In the genomic region with DNA sequence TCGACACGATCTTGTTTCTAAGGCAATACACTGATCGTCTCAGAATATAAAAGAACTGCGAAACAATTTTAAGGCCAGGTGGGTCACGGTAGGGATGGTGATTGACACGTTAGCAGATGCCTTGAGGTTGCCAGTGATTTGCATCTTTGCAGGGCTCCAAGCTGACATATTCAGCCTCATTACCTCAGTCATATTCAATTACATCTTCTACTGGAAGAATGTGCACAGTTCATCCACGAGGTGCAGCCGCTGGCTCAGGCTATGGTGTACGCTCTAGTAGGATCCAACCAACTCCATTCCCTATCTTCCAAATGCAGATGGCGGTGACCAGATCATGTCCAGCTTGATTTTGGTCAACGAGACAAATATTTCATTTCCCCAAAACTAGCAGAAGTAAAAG, we compare ENCODE assay signal across 15 mouse cellular contexts.
DNase-seq lines count a peak whose midpoint lies in the region.
"Had no signal": no experiment of that assay in that cellular context is flagged by ENCODE, and none has a peak within 500 bp of the region (broad histone marks: within the 10 kb centered on the region; RNA-seq: fewer than 3 reads in every experiment).

No protein-coding gene starts in this region.

- intact Hi-C loops in heart, postnatal 10 days (cut with DNase I), result no loop called here
- intact Hi-C loops in left cerebral cortex, postnatal 4 days (cut with DNase I), result no loop called here

- DNase-seq in heart, adult 11 months, result peak; percentile 65
- DNase-seq in heart, postnatal 10 days, result no peak
- peak; percentile 23 for DNase-seq in left cerebral cortex, postnatal 4 days
- DNase-seq in left cerebral cortex, adult 11 months (ENCODE audit: low spot score), result no peak
- DNase-seq in retina, embryonic 14.5 days (ENCODE audit: low spot score), result peak; percentile 58
- DNase-seq in retina, postnatal 1 day, result peak; percentile 48
- DNase-seq: adrenal gland, adult 2 months; adrenal gland, postnatal 14 days; cerebellum, adult 11 months; cerebellum, adult 2 months; cerebellum, postnatal 36 days; embryo, embryonic 11 days; gastrocnemius, postnatal 10 days; gastrocnemius, postnatal 36 days; heart, postnatal 36 days had no signal

Comparison
In these comparisons a context has a peak if more than half of its experiments do, and no peak if none do; other contexts are left out.
1. DNase-seq: peak in heart, adult 11 months (single experiment), left cerebral cortex, postnatal 4 days (single experiment), retina, embryonic 14.5 days (single experiment) and retina, postnatal 1 day (single experiment); none in heart, postnatal 10 days (0 of 2) and left cerebral cortex, adult 11 months (single experiment).